Mouse (Mus musculus) brown adipose tissue, adult 24 weeks (tissue): ENCODE measurements around the gene Zfr2. TPM values are rescaled to one million over a fixed set of nuclear protein-coding genes. Genes with fewer than 3 reads are reported as not detected.

Experiments
- H3K27ac ChIP-seq: fragments of 200-500 bp; replicated peaks from 2 replicates; pipeline ENCODE4 v1.5.1; 2012; ENCODE audit warnings: low read depth, mild to moderate bottlenecking, low read length
- H3K4me1 ChIP-seq: fragments of 200-500 bp; 2 replicates; pipeline ENCODE4 v1.6.1; 2012; ENCODE audit warnings: low read length, mixed read lengths; ENCODE audit not compliant: control insufficient read depth, insufficient read depth, insufficient read length
- H3K4me3 ChIP-seq: fragments of 200-500 bp; 2 replicates; pipeline ENCODE4 v1.5.1; 2012; ENCODE audit warnings: low read depth, mild to moderate bottlenecking, low read length, moderate library complexity; ENCODE audit not compliant: insufficient read depth
- polyA plus RNA-seq: library from polyadenylated mRNA; stranded (reverse); fragments of >200 nt; gene quantifications from 2 replicates; pipeline ENCODE4 v1.2.4, GENCODE M21; 2012; ENCODE audit not compliant: missing spikeins, insufficient read depth, insufficient read length

The Zfr2 gene
- polyA plus RNA-seq, 1 experiment, result 0.32 TPM

- Histone ChIP-seq H3K27ac (no peak overlapping the region), H3K4me1 (no peaks in the 10 kb centered on the region), H3K4me3 (no peak overlapping the region)
Observed at GRCm38 (mm10) chr10:81284189-81284588, 51.2 kb downstream of the Zfr2 start.

- H3K4me1 ChIP-seq, result no peaks in the 10 kb centered on the region
- no peak overlapping the region for H3K4me3 ChIP-seq
- H3K27ac ChIP-seq, result no peak overlapping the region
Observed at GRCm38 (mm10) chr10:81284719-81285118, 51.8 kb downstream of the Zfr2 start.

- Histone ChIP-seq H3K4me3 (peak overlapping the region; percentile 49), H3K27ac (no peak overlapping the region), H3K4me1 (no peaks in the 10 kb centered on the region)
Observed at GRCm38 (mm10) chr10:81285694-81286450, 52.9 kb downstream of the Zfr2 start.

GRCm38 (mm10) chr10:81286586-81286985, 53.6 kb downstream of the Zfr2 start:
- Histone ChIP-seq H3K4me3 (no peak overlapping the region), H3K27ac (no peak overlapping the region), H3K4me1 (no peaks in the 10 kb centered on the region)

GRCm38 (mm10) chr10:81287513-81288157, 54.7 kb downstream of the Zfr2 start:
- Histone ChIP-seq H3K4me3 (no peak overlapping the region), H3K27ac (no peak overlapping the region), H3K4me1 (no peaks in the 10 kb centered on the region)

GRCm38 (mm10) chr10:81288601-81289000, 55.6 kb downstream of the Zfr2 start:
- no peak overlapping the region for H3K4me3 ChIP-seq
- no peaks in the 10 kb centered on the region for H3K4me1 ChIP-seq
- no peak overlapping the region for H3K27ac ChIP-seq

GRCm38 (mm10) chr10:81289278-81289677, 56.3 kb downstream of the Zfr2 start:
- Histone ChIP-seq H3K4me1 (peaks cover 2% of the 10 kb centered on the region; the same call in 1 of the 2 replicates), H3K4me3 (no peak overlapping the region), H3K27ac (no peak overlapping the region)

GRCm38 (mm10) chr10:81289811-81290210, 56.9 kb downstream of the Zfr2 start:
- Histone ChIP-seq H3K27ac (no peak overlapping the region), H3K4me1 (peaks cover 6% of the 10 kb centered on the region), H3K4me3 (no peak overlapping the region)

GRCm38 (mm10) chr10:81290698-81291460, 57.9 kb downstream of the Zfr2 start:
- Histone ChIP-seq H3K27ac (no peak overlapping the region), H3K4me1 (peaks cover 11% of the 10 kb centered on the region), H3K4me3 (no peak overlapping the region)

GRCm38 (mm10) chr10:81291511-81292104, 58.7 kb downstream of the Zfr2 start, which contains the start of gene Tjp3:
Tjp3 (minus strand) TSS chr10:81291581.
- H3K27ac ChIP-seq, result no peak within 1 kb of the TSS
- peaks cover 11% of the 10 kb centered on the region for H3K4me1 ChIP-seq
- no peak within 1 kb of the TSS for H3K4me3 ChIP-seq

- Histone ChIP-seq H3K4me3 (peak within 1 kb of the TSS; percentile 73), H3K4me1 (peaks cover 15% of the 10 kb centered on the region), H3K27ac (peak within 1 kb of the TSS; percentile 36; the same call in 1 of the 2 replicates)
Observed at GRCm38 (mm10) chr10:81292554-81293333, 59.8 kb downstream of the Zfr2 start, which contains the start of gene Pip5k1c. Pip5k1c (plus strand) TSS chr10:81292963.

- Histone ChIP-seq H3K4me1 (peaks cover 21% of the 10 kb centered on the region), H3K4me3 (peak overlapping the region; percentile 73), H3K27ac (no peak overlapping the region)
Observed at GRCm38 (mm10) chr10:81293334-81294030, 60.5 kb downstream of the Zfr2 start.

- Histone ChIP-seq H3K27ac (peak overlapping the region; percentile 43), H3K4me3 (peak overlapping the region; percentile 73), H3K4me1 (peaks cover 26% of the 10 kb centered on the region)
Observed at GRCm38 (mm10) chr10:81294442-81294841, 61.5 kb downstream of the Zfr2 start.

- Histone ChIP-seq H3K27ac (peak overlapping the region; percentile 43; the same call in 1 of the 2 replicates), H3K4me3 (no peak overlapping the region), H3K4me1 (peaks cover 32% of the 10 kb centered on the region)
Observed at GRCm38 (mm10) chr10:81295185-81295584, 62.2 kb downstream of the Zfr2 start.
